Mouse (Mus musculus): ENCODE measurements around the gene C1qc. TPM values are rescaled to one million over a fixed set of nuclear protein-coding genes. Genes with fewer than 3 reads are reported as not detected.

Gene C1qc
- polyA plus RNA-seq, 1 experiment from 2014 or later, result 21.7 TPM

GRCm38 (mm10) chr4:136893691-136894543 lies 1.1 kb upstream of the C1qc start:
- Histone ChIP-seq H3K27me3 (replicated peaks) (peaks cover 52% of the 10 kb centered on the region), H3K9ac (no peak overlapping the region), H3K9me3 (no peaks in the 10 kb centered on the region), H3K27ac (no peak overlapping the region), H3K36me3 (replicated peaks) (no peaks in the 10 kb centered on the region), H3K4me2 (no peak overlapping the region), H3K4me3 (no peak overlapping the region), H3K4me1 (peaks cover 13% of the 10 kb centered on the region; the same call in 1 of the 2 replicates)
- 8% methylated on average over 9 of the region's 9 CpGs for WGBS
- peak; percentile 78 for ATAC-seq (replicated peaks)

DNA sequence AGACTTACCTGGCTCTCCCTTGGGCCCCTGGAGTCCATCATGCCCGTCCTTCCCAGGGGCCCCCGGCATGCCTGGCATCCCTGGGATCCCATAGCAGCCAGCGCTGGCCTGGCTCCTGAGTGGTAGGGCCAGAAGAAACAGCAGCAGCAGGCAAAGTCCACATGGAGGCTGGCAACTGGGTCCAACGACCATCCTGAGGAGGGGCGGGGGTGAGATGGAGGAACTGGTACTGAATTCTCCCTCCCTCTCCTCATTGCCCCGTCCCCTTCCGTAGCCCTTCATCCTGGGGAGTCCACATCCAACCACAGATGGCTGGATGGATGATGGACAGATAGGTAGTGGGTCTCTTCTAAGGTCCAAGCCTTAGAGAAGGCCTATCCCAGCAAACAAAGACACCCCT lies 494 bp downstream of the C1qc start:
- ATAC-seq (replicated peaks), result no peak
- H3K9ac ChIP-seq, result no peak overlapping the region
- WGBS, result 72% methylated on average over 7 of the region's 7 CpGs
- no peak overlapping the region for H3K4me3 ChIP-seq
- no peaks in the 10 kb centered on the region for H3K9me3 ChIP-seq
- H3K27ac ChIP-seq, result no peak overlapping the region
- peaks cover 41% of the 10 kb centered on the region for H3K27me3 ChIP-seq (replicated peaks)
- peaks cover 13% of the 10 kb centered on the region; the same call in 1 of the 2 replicates for H3K4me1 ChIP-seq
- H3K4me2 ChIP-seq, result no peak overlapping the region
- H3K36me3 ChIP-seq (replicated peaks), result no peaks in the 10 kb centered on the region

DNA sequence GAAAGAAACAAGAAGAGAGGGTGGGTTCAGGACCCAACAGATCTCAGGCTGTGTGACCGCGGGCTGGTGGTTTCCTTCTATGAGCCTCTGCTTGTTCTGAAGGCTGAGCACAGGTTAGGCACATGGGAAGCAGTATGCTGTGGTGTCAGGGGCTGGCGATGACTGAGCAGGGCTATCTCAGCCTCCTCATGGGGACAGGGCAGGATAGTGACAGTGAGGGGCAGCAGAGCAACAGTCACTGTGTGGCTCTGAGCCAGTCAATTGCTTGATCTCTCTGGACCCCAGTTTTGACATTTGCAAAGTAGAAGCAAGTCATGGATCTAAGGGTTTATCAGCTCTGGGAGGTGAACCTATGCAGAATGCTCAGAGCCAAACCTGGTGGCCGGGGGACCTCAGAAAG lies 1.8 kb downstream of the C1qc start:
- no peaks in the 10 kb centered on the region for H3K36me3 ChIP-seq (replicated peaks)
- H3K4me2 ChIP-seq, result no peak overlapping the region
- ATAC-seq (replicated peaks), result no peak
- no peak overlapping the region for H3K9ac ChIP-seq
- H3K27me3 ChIP-seq (replicated peaks), result peaks cover 29% of the 10 kb centered on the region
- peaks cover 19% of the 10 kb centered on the region for H3K4me1 ChIP-seq
- 86% methylated on average over 4 of the region's 4 CpGs for WGBS
- no peaks in the 10 kb centered on the region for H3K9me3 ChIP-seq
- no peak overlapping the region for H3K4me3 ChIP-seq
- no peak overlapping the region for H3K27ac ChIP-seq

- H3K4me2 ChIP-seq, result no peak overlapping the region
- no peak overlapping the region for H3K27ac ChIP-seq
- ATAC-seq (replicated peaks), result no peak
- peaks cover 21% of the 10 kb centered on the region for H3K4me1 ChIP-seq
- WGBS, result 89% methylated on average over 15 of the region's 15 CpGs
- no peaks in the 10 kb centered on the region for H3K9me3 ChIP-seq
- H3K36me3 ChIP-seq (replicated peaks), result no peaks in the 10 kb centered on the region
- no peak overlapping the region for H3K4me3 ChIP-seq
- peaks cover 21% of the 10 kb centered on the region for H3K27me3 ChIP-seq (replicated peaks)
- no peak overlapping the region for H3K9ac ChIP-seq
These were observed 2.9 kb downstream of the C1qc start for GRCm38 (mm10) chr4:136889981-136890380.

DNA sequence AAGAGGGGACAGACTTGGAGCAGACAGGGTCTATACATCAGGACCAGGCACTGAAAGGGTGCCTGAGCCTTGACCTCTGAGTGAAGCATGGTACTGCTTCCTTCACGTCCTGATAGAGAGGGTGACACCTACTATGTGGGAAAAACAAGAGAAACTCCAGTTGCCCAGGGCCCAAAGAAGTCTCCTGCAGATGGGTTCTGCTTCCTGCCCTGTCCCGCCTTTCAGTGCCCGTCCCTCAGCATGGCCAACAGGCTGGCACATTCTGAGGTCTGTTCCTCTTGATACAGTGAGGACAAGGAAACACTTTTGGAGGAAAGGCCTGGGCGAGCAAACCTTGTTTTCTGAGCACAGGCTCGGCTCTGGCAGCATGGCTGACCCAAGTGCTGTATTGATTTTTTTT lies 5.2 kb downstream of the C1qc start:
- Histone ChIP-seq H3K36me3 (replicated peaks) (no peaks in the 10 kb centered on the region), H3K4me1 (peaks cover 16% of the 10 kb centered on the region), H3K9me3 (no peaks in the 10 kb centered on the region), H3K27ac (no peak overlapping the region), H3K27me3 (replicated peaks) (peaks cover 9% of the 10 kb centered on the region; the same call in 1 of the 2 replicates), H3K9ac (no peak overlapping the region), H3K4me2 (no peak overlapping the region), H3K4me3 (no peak overlapping the region)
- no peak for ATAC-seq (replicated peaks)
- WGBS, result 79% methylated on average over 5 of the region's 5 CpGs

DNA sequence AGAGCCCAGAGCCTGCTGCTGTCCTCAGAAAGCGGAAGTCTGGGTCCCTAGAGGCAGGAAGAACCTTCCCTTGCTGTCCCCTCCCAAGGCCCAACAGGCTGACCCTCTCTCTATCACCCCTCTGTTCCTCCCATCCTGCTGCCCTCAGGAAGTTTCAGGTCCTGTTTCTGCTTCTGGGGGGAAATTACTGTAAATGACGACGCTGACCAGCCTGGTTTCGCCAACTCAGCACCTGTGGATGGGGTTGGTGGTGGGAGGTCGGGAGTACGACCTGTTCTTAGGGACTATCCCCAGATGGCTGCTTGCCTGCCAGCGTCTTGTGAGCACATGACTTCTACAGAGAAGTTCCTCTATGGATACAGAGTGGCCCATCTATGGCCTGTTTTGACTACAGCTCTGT lies 6.8 kb downstream of the C1qc start, which contains the start of gene C1qb:
C1qb (minus strand) TSS at position 87 of the 400 bp plus-strand sequence.
- Histone ChIP-seq H3K27ac (peak within 1 kb of the TSS; percentile 32; the same call in 1 of the 2 replicates), H3K4me1 (peaks cover 16% of the 10 kb centered on the region), H3K4me2 (no peak within 1 kb of the TSS), H3K27me3 (replicated peaks) (no peaks in the 10 kb centered on the region; the same call in 1 of the 2 replicates), H3K9me3 (no peaks in the 10 kb centered on the region), H3K4me3 (no peak within 1 kb of the TSS), H3K9ac (no peak within 1 kb of the TSS), H3K36me3 (replicated peaks) (no peaks in the 10 kb centered on the region)
- 68% methylated on average over 7 of the region's 7 CpGs for WGBS
- ATAC-seq (replicated peaks), result no peak

- Histone ChIP-seq H3K27me3 (replicated peaks) (no peaks in the 10 kb centered on the region; the same call in 1 of the 2 replicates), H3K4me1 (no peaks in the 10 kb centered on the region), H3K9me3 (no peaks in the 10 kb centered on the region), H3K4me2 (no peak overlapping the region), H3K27ac (no peak overlapping the region), H3K9ac (no peak overlapping the region), H3K4me3 (no peak overlapping the region), H3K36me3 (replicated peaks) (no peaks in the 10 kb centered on the region)
- no peak for ATAC-seq (replicated peaks)
- 24% methylated on average over 5 of the region's 5 CpGs for WGBS
These were observed 14.3 kb downstream of the C1qc start for GRCm38 (mm10) chr4:136878601-136879000.

DNA sequence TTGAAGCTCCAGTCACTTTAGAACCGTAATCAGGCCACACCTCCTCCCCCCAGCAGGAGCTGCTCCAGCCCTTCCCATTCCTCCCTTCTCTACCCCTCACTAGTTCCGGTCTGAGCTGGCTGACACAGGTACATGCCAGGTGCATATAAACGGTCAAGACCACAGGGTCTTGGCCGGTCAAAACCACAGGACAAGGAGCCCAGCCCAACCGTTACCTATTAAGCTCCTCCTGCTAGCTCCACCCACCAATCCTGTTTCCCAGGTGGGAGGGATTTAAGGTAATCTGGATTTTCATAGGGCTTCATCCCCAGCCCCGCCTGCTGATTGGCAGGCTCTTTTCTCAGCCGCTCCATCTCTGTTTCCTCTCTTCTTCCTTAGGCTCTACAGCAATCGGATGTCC lies 14.7 kb downstream of the C1qc start:
- H3K27me3 ChIP-seq (replicated peaks), result no peaks in the 10 kb centered on the region; the same call in 1 of the 2 replicates
- no peaks in the 10 kb centered on the region for H3K36me3 ChIP-seq (replicated peaks)
- no peaks in the 10 kb centered on the region for H3K4me1 ChIP-seq
- no peak overlapping the region for H3K4me3 ChIP-seq
- no peak overlapping the region for H3K27ac ChIP-seq
- no peaks in the 10 kb centered on the region for H3K9me3 ChIP-seq
- 49% methylated on average over 8 of the region's 8 CpGs for WGBS
- 0 out of 2 replicates have a peak, but pooled peaks have one; percentile 33 for ATAC-seq (replicated peaks)
- H3K9ac ChIP-seq, result no peak overlapping the region
- H3K4me2 ChIP-seq, result no peak overlapping the region

GRCm38 (mm10) chr4:136876971-136877370 lies 15.9 kb downstream of the C1qc start:
- H3K27me3 ChIP-seq (replicated peaks), result no peaks in the 10 kb centered on the region; the same call in 1 of the 2 replicates
- ATAC-seq (replicated peaks), result peak; percentile 74; the same call in 1 of the 2 replicates
- no peak overlapping the region for H3K4me2 ChIP-seq
- no peaks in the 10 kb centered on the region for H3K4me1 ChIP-seq
- no peak overlapping the region for H3K9ac ChIP-seq
- WGBS, result 17% methylated on average over 7 of the region's 7 CpGs
- H3K9me3 ChIP-seq, result no peaks in the 10 kb centered on the region
- H3K27ac ChIP-seq, result no peak overlapping the region
- H3K36me3 ChIP-seq (replicated peaks), result no peaks in the 10 kb centered on the region
- no peak overlapping the region for H3K4me3 ChIP-seq

DNA sequence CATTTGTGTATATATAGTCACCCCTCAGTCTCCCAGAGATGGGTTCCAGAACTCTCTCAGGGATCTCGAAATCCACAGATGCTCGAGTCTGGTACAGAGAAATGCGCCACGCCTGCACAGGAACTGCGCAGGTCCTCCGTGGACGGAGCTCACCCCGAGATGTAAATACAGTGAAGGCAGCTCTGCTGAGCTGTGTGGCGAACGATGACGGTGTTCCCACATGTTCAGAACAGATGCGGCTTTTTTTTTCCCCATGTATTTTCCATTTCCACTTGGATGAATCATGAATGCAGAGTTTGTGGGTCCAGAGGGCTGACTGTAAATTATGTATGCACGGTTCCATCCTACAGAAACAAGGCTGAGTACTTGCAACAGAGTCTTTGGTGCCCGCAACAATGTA lies 17.9 kb downstream of the C1qc start:
- Histone ChIP-seq H3K9me3 (no peaks in the 10 kb centered on the region), H3K9ac (no peak overlapping the region), H3K36me3 (replicated peaks) (no peaks in the 10 kb centered on the region), H3K4me1 (no peaks in the 10 kb centered on the region), H3K27ac (no peak overlapping the region), H3K4me3 (no peak overlapping the region), H3K4me2 (no peak overlapping the region), H3K27me3 (replicated peaks) (no peaks in the 10 kb centered on the region)
- WGBS, result 90% methylated on average over 14 of the region's 14 CpGs
- no peak for ATAC-seq (replicated peaks)

GRCm38 (mm10) chr4:136868371-136868770 lies 24.5 kb downstream of the C1qc start:
- Histone ChIP-seq H3K4me3 (no peak overlapping the region), H3K27ac (0 out of 2 replicates have a peak overlapping the region, but pooled peaks have one; percentile 4), H3K36me3 (replicated peaks) (no peaks in the 10 kb centered on the region), H3K27me3 (replicated peaks) (no peaks in the 10 kb centered on the region), H3K9ac (no peak overlapping the region), H3K9me3 (no peaks in the 10 kb centered on the region), H3K4me2 (no peak overlapping the region), H3K4me1 (peaks cover 34% of the 10 kb centered on the region)
- ATAC-seq (replicated peaks), result no peak
- 80% methylated on average over 6 of the region's 6 CpGs for WGBS

GRCm38 (mm10) chr4:136867690-136868345 lies 25.0 kb downstream of the C1qc start:
- peak; percentile 26; the same call in 1 of the 2 replicates for ATAC-seq (replicated peaks)
- no peak overlapping the region for H3K4me3 ChIP-seq
- 0 out of 2 replicates have a peak overlapping the region, but pooled peaks have one; percentile 4 for H3K27ac ChIP-seq
- WGBS, result 14% methylated on average over 12 of the region's 12 CpGs
- peaks cover 35% of the 10 kb centered on the region for H3K4me1 ChIP-seq
- H3K36me3 ChIP-seq (replicated peaks), result no peaks in the 10 kb centered on the region
- H3K4me2 ChIP-seq, result no peak overlapping the region
- no peaks in the 10 kb centered on the region for H3K27me3 ChIP-seq (replicated peaks)
- H3K9ac ChIP-seq, result no peak overlapping the region
- no peaks in the 10 kb centered on the region for H3K9me3 ChIP-seq
